Mouse (Mus musculus): ENCODE data around the gene Mplkip.

Mplkip gene

DNA sequence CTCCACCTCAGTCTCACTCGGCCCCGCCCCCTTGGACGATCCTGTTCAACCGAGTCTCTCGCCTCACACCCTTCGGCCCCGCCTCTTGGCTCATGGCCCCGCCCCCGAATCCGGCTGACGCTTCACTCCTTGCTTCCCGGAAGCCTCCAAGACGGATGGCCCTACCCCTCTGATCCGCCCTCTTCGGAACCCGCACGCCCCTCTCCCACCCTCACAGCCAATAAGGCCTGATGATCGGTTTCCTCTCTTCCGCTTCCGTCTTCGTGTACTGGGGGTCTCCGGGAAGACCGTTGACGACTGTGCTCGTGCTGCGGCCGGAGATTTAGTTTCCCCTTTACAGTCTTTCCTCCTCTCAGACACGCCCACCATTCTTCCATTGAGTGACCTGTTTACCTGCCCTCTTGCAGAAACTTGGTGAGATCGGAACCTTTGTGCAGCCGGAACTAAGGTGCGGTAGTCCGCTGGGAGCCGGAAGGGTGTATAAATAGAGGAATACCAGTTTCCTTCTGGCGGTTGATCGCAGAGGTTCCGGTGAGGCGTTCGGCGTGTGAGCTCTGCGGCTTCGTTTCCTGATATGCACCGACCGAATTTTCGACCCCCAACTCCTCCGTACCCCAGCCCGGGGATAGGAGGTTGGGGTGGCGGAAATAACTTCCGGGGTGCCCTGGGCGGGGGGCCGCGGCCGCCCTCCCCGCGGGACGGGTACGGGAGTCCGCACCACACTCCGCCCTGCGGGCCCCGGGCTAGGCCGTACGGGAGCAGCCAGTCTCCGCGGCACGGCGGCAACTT, at the start of gene Mplkip, which contains the start of gene Sugct:
Gene Mplkip (plus strand): TSS at position 282 of the 789 bp plus-strand sequence.
Gene Sugct (minus strand): TSS at position 643 of the 789 bp plus-strand sequence.
- peak; percentile 100 for DNase-seq

- DNase-seq = no peak
Measured at GRCm38 (mm10) chr13:17667380-17667779, 27.6 kb upstream of the Mplkip start.

DNA sequence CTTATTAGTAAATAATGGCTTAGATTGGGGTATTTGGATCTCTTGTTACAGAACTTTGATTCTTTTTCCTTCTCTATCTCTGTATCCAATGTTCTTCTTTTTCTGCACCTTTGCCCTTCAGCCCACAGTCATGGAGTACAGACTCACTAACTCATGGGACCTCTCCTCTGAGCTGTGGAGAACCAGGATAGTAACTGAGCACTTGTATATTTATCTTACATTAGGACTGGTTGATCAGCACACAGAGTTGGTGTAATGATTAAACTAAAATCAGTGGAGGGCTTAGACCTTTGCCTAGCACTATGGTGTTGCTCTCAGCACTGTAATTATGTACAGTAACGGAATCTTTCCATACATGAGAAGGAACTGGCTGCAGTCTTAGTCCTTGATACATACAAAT, 23.9 kb upstream of the Mplkip start:
- DNase-seq = no peak

DNA sequence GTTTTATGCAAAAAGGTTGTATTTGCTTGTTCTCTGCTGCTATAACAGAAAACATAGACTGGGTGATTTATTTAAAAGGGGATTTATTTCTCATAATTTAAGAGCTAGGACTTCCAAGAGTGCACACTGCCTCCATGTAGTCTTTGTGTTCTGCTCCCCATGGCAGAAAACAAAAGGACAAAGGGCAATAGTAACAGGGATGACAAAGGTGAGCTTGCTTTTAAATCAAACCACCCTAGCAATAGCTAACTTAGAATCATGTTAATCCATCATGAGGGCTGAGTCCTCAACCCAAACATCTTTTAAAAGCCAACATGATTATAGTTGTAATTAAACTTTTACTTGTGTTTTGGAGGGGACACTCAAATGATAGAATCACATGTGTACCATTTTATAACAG, 5.5 kb upstream of the Mplkip start:
- DNase-seq = no peak

DNA sequence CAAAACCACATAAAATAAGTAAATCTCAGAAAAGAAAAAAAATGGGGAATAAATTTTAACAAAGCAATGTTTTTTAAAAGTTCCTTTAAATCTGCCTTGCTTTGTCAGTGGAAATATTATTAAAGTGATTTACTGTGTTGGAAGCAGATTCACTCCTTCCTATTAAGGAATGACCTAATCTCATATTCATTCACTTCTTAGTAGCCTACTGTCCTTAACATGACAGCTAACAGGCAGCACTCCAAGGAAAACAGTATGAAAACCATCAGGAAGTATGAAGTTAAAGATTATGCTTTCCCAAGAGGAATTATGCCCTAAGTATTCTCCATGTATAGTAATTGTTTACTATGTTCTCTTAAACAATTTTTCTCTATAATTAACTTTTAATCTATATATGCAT, 4.3 kb upstream of the Mplkip start:
- DNase-seq = no peak

DNA sequence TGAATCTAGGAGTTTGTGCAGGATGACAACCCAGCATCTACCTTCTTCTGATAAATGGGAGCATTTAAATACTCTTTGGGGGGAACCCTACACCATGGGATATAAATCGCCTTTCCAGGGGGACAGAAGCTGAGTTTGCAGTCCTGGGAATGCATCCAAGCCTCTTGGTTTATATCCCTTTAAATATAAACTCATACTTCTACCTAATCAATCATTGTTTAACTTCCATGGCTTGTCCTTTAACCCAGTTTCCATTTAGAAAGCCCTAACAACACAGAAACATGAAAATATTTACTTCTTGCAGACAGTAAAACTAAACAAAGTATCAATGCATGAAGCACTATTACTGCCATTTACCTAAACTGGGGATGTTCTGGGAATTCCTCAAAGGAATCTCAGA, 3.6 kb upstream of the Mplkip start:
- DNase-seq = no peak

GRCm38 (mm10) chr13:17693816-17694215, 1.2 kb upstream of the Mplkip start:
- peak; percentile 4 for DNase-seq

- DNase-seq = no peak
Measured at GRCm38 (mm10) chr13:17694414-17694813, 578 bp upstream of the Mplkip start.

GRCm38 (mm10) chr13:17695898-17696580, 1.0 kb downstream of the Mplkip start:
- DNase-seq = peak; percentile 10

DNA sequence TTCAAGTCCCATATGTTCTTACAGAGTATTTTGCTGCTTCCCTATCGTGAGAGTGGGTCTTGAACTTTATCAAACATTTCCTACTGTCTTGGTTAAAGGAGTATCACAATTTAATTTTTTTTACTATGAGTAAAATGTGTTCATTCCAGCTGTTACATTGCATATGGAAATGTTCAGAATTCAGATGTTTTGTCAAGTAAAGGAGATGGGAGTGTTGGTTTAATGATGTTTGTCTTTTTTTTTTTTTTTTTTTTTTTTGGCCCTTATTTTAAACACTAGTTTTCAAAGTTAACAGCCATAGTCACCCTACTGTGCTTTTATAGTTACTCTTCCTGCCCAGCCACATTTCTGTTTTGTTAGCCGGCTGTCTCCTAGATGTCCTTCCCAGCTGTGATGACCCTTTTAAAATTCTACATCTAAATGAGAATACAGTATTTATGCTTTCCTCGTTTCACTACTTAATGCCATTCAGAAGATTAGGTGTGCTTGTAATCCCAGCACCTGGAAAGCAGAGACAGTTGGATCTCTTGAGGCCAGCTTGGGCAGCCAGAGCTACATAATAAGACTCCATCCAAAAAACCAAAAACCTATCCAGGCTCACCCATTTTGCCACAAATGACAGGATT, 5.2 kb downstream of the Mplkip start:
- DNase-seq = no peak

- no peak for DNase-seq
Measured at GRCm38 (mm10) chr13:17701322-17701721, 6.3 kb downstream of the Mplkip start.

DNA sequence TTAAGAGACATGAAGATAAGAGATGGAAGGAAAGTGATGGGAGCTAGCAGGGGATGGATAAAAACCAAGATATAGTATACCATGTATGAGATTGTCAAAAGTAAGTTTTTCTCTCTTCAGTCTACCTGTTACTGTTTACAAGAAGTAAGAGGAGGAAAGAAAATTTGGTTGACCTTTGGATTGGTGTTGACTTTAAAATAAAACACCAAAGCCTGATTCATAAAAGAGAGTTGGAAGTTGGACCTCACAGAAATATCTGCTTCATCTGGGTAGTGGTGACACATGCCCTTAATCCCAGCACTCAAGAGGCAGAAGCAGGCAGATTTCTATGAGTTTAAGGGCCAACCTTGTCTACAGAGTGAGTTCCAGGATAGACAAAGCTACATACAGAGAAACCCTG, 7.3 kb downstream of the Mplkip start:
- DNase-seq = no peak

- DNase-seq = no peak
Measured at GRCm38 (mm10) chr13:17705188-17705826, 10.3 kb downstream of the Mplkip start.

GRCm38 (mm10) chr13:17708784-17709311, 13.9 kb downstream of the Mplkip start:
- no peak for DNase-seq

DNA sequence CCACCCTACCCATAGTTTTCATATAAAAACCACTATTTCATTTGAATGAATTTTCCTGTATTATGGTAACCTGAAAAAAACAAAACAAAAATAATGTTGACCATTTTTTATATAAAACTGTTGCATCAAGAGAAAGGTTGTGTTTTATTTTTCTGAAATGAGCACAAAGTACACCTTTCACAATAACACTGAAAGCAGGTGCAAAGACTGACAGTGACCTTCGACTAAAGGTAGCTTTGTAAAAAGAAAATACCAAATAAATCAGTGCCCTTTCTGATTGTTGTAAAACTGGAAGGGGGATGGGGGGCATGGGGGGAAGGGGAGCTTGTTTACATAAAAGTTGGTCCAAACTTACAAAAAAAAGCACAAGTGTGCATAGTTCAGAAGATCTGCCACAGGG, 22.4 kb downstream of the Mplkip start:
- DNase-seq = no peak

- no peak for DNase-seq
Measured at GRCm38 (mm10) chr13:17727922-17728321, 32.9 kb downstream of the Mplkip start.

GRCm38 (mm10) chr13:17728798-17729197, 33.8 kb downstream of the Mplkip start:
- no peak for DNase-seq
